Mouse (Mus musculus): ENCODE data around the gene Apobec4.

Gene Apobec4

DNA sequence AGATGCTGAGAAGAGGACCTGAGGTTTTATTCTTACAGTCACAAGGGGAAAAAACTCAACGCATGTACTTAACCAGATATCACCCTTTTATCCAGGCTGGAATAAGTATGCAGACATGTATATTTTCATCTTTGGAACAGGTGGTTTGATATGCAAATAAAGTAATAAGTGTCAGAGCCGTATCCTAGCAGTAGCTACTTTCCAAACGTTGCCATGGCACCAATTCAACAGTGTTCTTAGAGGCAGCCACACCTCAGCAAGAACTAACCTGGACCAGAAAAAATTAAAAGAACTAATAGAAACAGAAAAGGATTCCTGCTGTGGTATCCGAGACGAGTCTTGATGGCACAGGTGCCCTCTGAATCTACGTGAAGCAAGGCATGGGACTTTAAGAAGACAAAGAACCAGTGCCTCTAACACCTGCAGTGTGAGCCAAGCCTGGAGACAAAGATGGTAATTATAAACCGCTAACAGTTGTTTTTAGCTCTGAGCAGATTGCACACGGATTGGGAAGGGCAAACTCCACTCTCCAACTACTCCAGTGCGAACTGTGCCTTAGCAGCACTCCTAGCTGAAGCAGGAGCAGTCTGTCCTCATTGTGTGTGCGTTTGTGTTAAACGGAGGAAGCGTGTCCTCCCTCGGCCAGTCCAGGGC lies at the start of gene Apobec4:
Apobec4 (plus strand) TSS at position 240 of the 654 bp plus-strand sequence.
- DNase-seq (ENCODE audit: low spot score): peak; percentile 58

DNA sequence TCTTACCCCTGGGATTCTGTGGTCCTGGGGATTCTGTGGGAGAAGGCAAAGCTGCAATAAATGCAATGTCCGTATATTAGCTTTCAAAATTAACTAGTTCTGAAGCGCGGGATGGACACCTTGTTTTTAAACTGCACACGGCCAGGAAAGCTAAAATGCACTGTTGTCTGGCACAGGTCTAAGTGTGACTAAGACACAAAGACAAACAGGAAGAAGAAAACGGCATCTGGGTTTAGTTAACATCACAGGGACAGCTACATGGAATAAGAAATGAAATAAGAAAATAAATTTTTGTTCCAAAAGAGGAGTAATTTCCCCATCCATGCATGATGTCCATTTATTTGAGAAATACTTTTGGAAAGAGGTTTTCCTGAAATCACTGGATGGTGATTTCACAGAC lies 49.3 kb upstream of the Apobec4 start:
- no peak for DNase-seq (ENCODE audit: low spot score)

DNA sequence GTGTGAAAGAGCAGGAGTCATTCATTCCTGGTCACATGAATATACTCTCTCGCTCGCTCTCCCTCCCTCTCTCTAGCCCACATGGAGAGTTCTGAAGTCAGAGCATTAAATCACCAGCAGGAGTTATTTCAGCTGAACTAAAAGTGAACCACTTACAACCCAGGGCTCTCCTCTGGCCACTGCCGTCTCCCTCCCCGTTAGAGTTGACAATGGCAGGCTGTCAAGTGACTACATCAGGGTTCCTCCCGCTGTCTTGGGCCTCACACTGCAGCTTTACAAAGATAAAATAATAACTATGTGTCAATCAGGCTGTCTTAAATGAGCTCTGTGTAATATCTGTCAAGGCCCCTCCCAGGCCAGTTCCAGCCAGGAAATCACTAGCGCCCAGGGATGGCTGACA lies 47.4 kb upstream of the Apobec4 start:
- no peak for DNase-seq (ENCODE audit: low spot score)

DNA sequence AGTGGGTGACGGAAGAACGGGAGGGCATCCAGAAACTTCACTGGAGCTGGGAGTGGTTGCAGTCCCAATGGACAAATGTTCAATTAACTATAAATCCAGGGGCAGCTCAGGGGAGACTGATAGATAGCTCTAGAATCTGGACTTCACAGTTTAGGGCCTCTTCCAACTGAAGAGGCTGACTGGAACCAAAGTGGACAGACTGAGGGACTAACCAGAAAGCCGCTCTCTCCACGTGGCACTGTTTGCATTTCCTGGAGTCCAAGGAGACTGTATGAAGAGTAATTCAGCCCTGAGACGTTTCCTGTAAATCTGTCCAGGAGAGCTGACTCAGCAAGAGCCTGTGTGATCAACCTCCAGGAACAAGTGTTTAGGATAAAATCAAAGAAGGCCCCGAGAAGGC lies 46.4 kb upstream of the Apobec4 start:
- no peak for DNase-seq (ENCODE audit: low spot score)

DNA sequence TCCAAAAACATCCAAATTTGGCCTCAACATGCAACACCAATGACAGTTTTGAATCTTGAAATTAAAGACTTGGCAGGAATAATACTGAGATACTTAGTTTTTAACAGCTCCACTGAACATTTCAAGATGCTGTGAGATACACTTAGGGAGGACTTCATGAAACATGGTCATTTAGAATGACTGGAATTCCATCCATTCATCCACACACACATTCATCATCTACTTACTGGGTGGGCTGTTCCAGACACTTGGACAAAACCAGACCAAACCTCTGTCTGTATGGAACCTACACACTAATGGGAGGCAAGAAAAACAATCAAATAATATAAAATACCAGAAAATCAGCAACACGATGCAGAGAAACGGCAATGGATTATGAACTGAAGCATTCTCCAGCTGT lies 42.8 kb upstream of the Apobec4 start:
- DNase-seq (ENCODE audit: low spot score): no peak

DNA sequence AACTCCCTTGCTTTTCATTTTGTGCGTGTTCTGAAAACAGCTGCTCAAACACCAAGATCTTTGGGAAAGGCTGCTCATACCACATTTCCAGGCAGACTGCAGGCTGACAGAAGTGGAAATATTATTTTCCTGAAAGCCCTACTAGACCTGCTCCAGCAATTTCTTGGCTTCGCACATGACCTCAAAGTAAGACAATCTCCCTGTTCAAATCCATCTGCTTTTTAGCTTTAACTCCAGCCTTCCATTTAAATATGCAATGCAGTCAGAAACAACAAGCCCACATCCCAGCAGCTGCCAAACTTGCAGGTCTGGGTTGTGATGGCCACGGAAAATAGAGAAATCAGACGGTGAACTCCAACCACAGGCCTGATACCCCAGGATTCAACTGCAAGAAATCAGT lies 39.3 kb upstream of the Apobec4 start:
- DNase-seq (ENCODE audit: low spot score): no peak

DNA sequence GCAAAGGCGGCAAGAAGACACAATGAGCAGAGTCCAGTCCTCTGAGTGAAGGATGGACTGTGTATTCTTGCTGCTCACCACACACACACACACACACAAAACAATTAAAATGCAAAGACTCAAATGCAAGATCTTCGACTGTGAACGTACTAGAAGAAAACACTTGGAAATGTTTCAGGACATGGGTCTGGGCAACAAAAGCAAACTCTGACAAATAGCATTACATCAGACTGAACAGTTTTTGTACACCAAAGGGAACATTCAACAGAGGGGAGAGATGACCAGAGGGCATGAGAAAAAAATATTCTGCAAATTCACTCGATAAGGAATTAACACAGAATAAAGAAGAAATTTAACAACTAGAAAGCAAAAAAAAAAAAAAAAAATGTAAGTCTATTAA lies 36.4 kb upstream of the Apobec4 start:
- DNase-seq (ENCODE audit: low spot score): no peak

DNA sequence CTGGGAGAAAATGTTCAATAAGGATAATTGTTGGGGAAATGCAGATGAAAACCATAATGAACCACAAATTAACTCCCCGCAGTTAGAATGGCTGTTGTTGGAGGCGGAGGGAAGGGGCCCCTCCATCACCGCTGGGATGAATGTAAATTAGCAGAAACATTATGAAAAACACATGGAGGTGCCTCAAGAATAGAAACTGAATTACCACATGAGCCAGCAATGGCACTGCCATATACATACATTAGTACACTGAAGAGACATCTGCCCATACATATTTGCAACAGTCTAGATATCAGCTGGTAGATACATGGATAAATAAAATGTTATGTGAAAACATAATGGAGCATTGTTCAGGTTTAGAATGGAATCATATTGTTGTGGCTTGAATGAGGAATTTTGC lies 35.9 kb upstream of the Apobec4 start:
- DNase-seq (ENCODE audit: low spot score): no peak

DNA sequence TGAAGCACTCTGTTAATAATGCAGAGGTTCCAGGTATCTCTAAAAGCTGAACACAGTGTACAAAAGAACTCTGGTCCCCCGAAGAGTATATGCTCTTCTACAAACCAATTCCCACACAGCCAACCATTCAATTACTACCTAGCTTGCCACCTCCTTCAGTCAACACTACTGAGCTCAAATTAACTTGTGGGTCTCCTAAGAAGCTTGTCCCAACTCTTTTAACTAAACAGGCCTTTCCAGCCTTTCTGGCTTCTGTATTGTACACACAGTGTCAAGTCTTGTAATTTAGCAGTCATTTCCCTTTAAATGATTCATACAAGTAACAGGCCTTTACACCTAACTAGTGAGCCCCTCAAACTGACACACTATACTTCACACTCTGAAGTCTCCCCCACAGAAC lies 33.0 kb upstream of the Apobec4 start:
- DNase-seq (ENCODE audit: low spot score): no peak

DNA sequence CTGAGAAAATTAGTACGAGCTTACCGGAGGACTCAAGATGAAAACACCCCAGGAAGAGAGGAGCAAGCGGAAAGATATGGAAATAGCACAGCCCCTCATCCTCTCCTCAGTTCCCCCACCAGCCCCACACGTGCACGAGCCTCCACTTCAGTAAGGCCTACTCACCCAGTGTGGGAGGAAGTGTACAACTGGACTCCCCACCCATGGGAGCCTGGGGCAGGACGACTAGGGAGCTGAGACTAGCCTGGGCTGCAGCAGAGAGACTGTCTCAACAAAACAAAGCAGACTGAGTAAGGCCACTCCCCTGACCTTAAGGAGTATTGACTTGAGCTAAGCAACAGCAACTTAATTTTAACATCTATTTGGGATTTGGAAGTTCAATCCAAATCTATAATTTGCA lies 32.2 kb upstream of the Apobec4 start:
- no peak for DNase-seq (ENCODE audit: low spot score)

DNA sequence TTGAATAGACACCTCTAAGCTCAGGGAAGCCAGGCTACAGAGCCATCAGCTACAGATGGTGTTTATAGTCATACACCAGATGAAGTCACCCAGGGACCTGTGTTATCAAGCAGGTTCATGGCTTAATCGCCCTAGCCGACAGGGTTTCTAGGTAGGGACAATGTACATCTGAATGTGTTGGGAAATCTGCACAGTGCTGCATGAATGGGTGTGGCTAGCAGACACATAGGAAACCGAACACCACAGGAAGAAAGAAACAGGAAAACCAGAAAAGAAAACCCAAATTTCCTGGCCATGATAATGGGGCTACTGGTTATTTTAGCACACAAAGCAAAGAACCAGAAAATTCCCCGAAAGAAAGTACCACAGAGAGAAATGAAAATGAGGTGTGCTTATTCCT lies 29.4 kb upstream of the Apobec4 start:
- DNase-seq (ENCODE audit: low spot score): no peak

DNA sequence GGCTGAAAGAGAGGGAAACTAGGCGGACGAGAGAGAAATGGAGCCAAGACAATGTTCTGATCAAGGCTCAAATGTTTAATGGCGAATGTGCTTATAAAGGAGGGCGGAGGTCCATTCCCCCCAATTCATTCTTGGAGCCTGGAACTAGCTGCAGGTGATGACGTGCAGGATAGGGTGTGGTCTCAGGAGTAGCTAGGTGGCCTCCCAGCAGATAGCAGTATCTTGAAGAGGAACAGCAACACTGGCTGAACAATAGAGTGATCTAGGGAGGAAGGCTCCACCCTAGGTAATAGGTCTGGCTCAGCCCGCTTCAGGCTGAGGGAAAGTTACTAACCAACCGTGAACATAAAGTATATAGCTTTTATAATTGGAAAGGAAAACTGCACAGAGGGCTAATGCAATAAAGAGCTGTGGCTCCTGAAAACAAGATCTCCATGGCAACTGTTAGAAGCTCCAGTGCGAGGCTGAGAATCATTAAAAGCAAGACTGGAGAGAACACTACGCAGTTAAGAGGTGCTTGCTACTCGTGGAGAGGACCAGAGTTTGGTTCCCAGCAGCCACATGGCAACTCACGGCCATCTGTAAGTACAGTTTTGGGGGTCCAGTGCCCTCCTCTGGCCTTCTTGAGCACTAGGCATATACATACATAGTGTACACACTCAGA lies 28.7 kb upstream of the Apobec4 start:
- DNase-seq (ENCODE audit: low spot score): no peak

DNA sequence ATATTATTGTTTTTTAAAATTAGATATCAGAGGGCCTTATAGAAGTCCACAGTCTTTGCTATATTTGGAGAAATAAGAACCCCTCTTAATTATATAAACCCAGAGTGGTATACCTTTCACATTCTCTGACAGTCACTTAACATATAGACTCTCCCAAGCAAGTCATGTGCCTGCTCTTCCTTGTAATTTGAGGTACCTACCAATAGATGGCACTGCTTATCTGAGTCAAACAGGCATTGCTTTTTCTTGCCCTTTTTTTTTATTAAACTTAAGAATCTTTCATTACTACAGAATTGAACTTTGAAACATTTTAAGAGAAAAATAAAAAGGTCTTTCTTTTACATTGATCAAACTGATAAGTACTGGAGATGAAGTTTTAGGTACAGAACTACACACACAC lies 26.1 kb upstream of the Apobec4 start:
- no peak for DNase-seq (ENCODE audit: low spot score)

DNA sequence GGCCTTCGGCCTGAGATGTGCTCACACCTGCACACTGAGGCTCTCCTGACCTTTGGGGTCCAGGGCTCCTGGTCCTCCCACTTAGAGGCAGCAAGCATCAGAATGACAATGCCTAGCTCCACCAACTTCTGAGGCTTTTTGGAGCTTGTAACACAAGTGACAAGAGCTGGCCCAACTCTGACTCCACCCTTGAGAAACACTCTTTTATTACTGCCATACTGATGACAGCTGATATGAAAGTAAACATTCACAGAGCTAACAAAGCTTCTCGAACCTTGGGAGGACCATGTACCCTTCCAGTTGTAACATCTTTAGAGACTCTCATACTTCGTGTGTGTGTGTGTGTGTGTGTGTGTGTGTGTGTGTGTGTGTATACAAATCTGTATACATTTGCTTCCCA lies 24.3 kb upstream of the Apobec4 start:
- no peak for DNase-seq (ENCODE audit: low spot score)

DNA sequence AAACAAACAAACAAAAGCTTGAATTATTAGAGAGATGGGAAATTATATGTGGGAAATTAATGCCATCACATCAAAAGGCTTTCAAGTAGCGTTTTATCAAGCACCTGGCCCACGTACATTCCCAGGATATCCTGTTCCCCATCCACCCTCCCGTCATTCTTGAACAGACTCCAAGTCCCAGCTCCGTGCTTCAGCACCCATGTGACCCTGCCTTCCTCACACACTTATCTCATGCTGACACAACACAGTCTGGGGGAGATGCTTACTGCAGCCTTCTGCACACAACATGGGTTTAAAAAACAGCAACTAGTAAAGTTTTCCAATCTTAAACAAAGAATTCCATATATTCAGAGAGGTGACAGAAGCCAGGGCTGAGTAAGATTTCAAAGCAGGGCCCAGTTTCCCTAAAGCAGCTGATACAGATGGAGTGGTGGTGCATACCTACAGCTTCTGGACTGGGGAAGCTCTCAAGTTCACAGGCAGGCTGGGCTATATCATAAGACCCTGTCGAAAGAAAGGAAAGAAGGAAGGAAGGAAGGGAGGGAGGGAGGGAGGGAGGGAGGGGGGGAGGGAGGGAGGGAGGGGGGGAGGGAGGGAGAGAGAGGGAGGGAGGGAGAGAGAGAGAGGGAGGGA lies 22.6 kb upstream of the Apobec4 start:
- no peak for DNase-seq (ENCODE audit: low spot score)

DNA sequence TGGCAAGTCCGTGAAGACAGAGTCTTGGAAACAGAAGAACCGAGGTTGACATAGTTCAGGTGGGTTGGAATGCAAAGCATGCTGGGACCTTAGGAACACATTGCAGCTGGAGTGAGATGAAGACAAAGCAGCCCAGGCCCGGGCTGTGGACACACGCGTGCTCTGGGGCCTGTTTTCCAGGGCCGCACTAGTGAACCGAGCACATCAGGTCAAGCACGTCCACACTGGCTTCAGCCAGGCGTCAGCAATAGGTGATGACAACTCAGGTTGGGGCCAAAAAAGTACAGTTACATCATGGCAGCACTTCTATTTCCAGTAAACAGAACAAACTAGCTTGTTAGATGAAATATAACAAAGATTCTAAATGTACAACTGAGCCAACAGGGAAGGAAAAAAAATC lies 11.6 kb upstream of the Apobec4 start:
- DNase-seq (ENCODE audit: low spot score): no peak

DNA sequence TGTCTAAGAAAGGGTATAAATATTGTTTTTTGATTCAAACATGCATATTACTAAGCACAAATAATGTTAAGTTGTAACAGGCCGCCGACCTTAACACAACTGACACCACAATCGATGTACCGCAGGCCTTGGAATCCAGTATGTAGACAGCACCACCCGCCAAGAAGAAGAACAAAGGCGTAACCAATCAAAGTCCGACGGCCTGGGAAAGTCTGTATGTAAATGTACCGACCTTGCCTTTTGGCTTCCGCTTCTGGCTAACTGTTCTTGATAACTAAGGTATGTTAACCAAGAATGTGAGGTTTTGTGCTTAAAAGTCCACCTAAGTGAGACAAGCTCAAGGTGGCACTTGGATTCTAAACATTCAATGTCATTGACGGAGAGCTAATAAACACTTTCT lies 11.0 kb upstream of the Apobec4 start:
- DNase-seq (ENCODE audit: low spot score): no peak

DNA sequence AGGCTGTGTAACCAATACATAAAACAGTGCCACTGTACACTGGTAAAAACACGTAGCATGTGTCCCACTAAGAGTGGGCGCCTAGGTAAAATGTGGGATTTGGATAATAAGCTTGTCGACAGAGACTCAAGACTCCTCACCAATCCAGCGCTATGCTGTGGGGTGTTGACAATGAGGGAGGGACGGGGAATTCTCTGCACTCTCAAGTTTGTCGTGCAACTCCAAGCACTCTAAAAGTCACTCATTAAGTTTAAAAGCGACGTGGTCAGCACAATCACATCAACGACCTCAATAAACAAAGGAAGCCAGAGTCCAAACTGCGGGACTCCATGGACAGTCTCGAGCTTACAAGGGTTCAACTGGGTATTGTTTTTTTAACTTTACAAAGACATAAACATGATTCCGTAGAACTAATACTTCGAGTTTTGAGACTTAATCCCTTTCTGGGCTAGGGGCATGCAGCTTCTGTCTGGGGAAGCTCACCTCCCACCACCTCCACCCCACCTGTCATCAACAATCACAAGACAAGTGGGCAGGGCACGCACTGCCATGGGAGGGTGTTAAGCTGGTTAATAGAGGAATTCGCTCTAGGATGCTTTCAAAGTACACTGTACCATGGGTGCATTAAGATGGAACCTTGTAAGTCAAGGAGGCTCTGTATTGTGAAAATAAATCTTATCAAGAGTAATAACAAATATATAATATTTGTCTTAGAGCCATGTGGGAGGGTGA lies 7.1 kb upstream of the Apobec4 start:
- no peak for DNase-seq (ENCODE audit: low spot score)

DNA sequence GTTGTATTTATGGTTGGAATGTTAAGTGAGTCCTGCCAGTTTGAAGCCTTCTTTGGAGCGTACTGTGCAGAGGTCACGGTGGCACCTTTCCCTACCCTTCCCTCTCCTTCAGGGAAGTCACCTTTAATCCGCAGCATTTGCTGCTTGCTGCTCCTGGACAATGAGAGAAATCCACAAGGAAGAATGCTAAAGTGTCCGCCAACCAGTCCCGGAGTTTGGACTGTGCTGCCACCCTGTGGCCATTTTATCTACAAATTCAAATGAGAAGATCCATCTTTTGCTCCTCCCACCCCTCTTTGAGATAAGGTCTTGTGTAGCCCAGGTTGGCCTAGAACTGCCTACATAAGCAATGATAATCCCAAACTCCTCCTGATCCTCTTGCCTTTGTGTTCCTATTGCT lies 3.9 kb upstream of the Apobec4 start:
- DNase-seq (ENCODE audit: low spot score): peak; percentile 91

DNA sequence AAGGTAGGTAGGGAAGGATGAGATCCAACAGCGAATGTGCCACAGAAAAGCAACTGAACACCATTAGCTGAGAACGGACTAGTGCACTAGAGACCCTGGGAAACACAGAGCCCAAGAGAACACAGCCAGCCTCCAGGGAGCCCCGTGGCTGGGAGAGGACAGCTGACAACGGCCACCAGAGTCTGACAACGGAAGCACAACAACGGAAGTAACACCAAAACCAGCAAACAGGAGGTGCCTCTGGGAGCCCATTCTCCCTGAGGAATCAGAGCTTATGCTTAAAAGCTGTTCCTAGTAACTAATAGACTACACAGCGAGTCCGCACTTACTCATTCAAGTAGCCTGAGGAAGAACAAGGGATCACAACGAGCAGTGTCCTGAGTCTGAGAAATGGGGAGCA lies 1.1 kb upstream of the Apobec4 start:
- no peak for DNase-seq (ENCODE audit: low spot score)

DNA sequence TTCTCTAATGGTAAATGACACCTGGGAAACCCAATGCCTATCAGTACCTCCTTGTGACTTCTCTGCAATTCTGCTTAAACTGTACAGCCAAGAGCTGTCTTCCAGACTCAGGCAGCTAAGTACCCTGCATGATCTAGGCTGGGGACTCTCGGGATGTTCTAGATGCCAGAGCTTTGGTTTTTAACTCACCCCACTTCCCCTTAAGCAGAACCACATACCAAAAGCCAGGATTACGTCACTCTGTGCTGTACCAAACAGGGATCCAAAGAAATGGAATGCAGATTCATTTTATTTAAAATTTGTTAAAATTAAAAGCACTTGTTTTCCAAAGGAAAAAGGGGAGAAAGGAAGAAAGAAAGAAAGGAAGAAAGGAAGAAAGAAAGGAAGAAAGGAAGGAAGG lies 11.4 kb downstream of the Apobec4 start:
- DNase-seq (ENCODE audit: low spot score): no peak

DNA sequence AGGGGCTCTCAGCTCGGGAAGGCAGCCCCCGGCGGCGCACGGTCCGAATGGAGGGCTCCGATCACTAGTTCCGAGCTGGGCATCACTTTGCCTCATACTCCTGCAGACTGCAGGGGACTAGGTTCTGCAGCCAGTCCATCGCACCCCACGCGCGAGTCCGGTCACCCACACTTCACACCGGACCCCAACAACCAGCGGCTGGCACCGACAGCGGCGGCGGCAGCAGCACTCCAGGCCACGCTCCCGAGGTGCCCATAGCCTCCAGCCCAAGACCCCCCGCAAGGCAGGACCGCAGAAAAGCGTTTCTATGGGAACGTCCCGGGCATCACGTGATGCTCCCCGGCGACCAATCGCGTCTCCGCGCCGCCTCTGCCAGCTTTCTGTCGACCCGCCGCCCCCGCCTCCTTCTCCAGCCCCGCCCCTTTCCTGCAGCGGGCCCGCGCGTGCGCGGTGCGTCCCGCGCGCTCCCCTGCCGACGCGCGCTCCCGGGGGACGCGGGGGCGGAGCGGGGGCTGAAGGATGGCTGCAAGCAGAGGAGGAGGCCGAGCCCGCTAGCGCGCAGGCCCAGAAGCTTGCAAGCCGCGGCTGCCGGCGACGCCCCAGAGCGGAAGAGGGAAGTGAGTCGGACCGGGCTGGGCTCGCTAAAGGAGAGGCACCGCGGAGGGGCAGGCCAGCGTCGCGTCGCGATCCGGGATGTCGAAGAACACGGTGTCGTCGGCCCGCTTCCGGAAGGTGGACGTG lies 15.9 kb downstream of the Apobec4 start, which contains the start of the genes Rgl1 and Arpc5:
Rgl1 (minus strand) TSS at position 320 of the 741 bp plus-strand sequence.
Arpc5 (plus strand) TSS at position 511 of the 741 bp plus-strand sequence.
- peak; percentile 96 for DNase-seq (ENCODE audit: low spot score)
